Mouse (Mus musculus): ENCODE data around the gene Hoxd10. TPM values are rescaled to one million over a fixed set of nuclear protein-coding genes. Genes with fewer than 3 reads are reported as not detected.
A peak's percentile ranks its signal among the peaks of the same experiment; 100 is the strongest.

Gene Hoxd10
- polyA plus RNA-seq, 1 experiment from 2014 or later: not detected

DNA sequence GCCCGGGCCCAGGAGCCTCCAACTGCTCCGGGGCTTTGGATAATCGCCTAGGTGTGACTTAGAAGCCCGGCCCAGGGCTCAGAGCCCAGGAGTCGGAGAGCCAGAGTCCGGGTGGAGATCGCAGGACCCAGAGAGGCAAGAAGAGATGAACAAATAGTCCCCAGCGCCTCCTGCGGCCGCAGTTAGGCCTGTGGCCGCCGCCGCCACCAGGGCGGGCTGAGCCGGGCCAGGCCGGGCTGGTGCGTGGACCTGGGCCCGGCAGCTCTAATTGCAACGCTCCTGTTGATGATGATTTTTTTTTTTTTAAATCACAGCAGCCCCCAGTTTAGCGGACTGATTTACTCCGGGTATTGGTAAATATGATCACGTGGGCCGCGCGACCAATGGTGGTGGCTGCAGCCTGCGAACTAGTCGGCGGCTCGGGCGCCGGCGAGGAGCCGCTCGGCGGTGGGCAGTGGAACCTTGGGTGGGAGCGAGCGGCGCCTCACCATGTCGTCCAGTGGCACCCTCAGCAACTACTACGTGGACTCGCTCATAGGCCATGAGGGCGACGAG, 5.9 kb downstream of the Hoxd10 start, which contains the start of gene Hoxd9:
Hoxd9 (plus strand) TSS at position 161 of the 555 bp plus-strand sequence.
- ATAC-seq (ENCODE audit: low FRiP score) (peak; percentile 70), DNase-seq (ENCODE audit: low spot score) (no peak)
- H3K4me3 ChIP-seq (ENCODE audit: low read depth, low read length): peak within 1 kb of the TSS; percentile 30
- H3K9ac ChIP-seq (ENCODE audit: low read depth, low read length): no peak within 1 kb of the TSS
- H3K27ac ChIP-seq (ENCODE audit: low read depth, low read length): no peak within 1 kb of the TSS
- peaks cover 93% of the 10 kb centered on the region for H3K27me3 ChIP-seq (ENCODE audit: control insufficient read depth, insufficient read depth, low read length)
- H3K9me3 ChIP-seq (ENCODE audit: control insufficient read depth, low read length): no peaks in the 10 kb centered on the region
- peak within 1 kb of the TSS; percentile 39 for H3K4me2 ChIP-seq (replicated peaks; ENCODE audit: low read depth, low read length)
- peaks cover 7% of the 10 kb centered on the region for H3K4me1 ChIP-seq (replicated peaks; ENCODE audit: control insufficient read depth, insufficient read depth, low read length)
- under 1% methylated on average over 41 of the region's 43 CpGs for WGBS
- H3K36me3 ChIP-seq (ENCODE audit: control insufficient read depth, insufficient read depth, low read length): no peaks in the 10 kb centered on the region

GRCm38 (mm10) chr2:74698201-74699052, 6.7 kb downstream of the Hoxd10 start:
- Histone ChIP-seq H3K4me2 (replicated peaks; ENCODE audit: low read depth, low read length) (peak overlapping the region; percentile 39), H3K9me3 (ENCODE audit: control insufficient read depth, low read length) (no peaks in the 10 kb centered on the region), H3K27me3 (ENCODE audit: control insufficient read depth, insufficient read depth, low read length) (peaks cover 92% of the 10 kb centered on the region), H3K27ac (ENCODE audit: low read depth, low read length) (no peak overlapping the region), H3K4me3 (ENCODE audit: low read depth, low read length) (peak overlapping the region; percentile 30), H3K9ac (ENCODE audit: low read depth, low read length) (no peak overlapping the region), H3K4me1 (replicated peaks; ENCODE audit: control insufficient read depth, insufficient read depth, low read length) (peaks cover 7% of the 10 kb centered on the region), H3K36me3 (ENCODE audit: control insufficient read depth, insufficient read depth, low read length) (no peaks in the 10 kb centered on the region)
- under 1% methylated on average over 80 of the region's 86 CpGs for WGBS
- DNase-seq (ENCODE audit: low spot score): no peak
- peak; percentile 68 for ATAC-seq (ENCODE audit: low FRiP score)

GRCm38 (mm10) chr2:74699053-74699430, 7.3 kb downstream of the Hoxd10 start:
- H3K9ac ChIP-seq (ENCODE audit: low read depth, low read length): no peak overlapping the region
- peaks cover 92% of the 10 kb centered on the region for H3K27me3 ChIP-seq (ENCODE audit: control insufficient read depth, insufficient read depth, low read length)
- H3K4me3 ChIP-seq (ENCODE audit: low read depth, low read length): no peak overlapping the region
- H3K36me3 ChIP-seq (ENCODE audit: control insufficient read depth, insufficient read depth, low read length): no peaks in the 10 kb centered on the region
- no peaks in the 10 kb centered on the region for H3K9me3 ChIP-seq (ENCODE audit: control insufficient read depth, low read length)
- no peak overlapping the region for H3K4me2 ChIP-seq (replicated peaks; ENCODE audit: low read depth, low read length)
- WGBS: 2% methylated on average over 17 of the region's 17 CpGs
- ATAC-seq (ENCODE audit: low FRiP score) (no peak), DNase-seq (ENCODE audit: low spot score) (no peak)
- peaks cover 7% of the 10 kb centered on the region for H3K4me1 ChIP-seq (replicated peaks; ENCODE audit: control insufficient read depth, insufficient read depth, low read length)
- no peak overlapping the region for H3K27ac ChIP-seq (ENCODE audit: low read depth, low read length)

DNA sequence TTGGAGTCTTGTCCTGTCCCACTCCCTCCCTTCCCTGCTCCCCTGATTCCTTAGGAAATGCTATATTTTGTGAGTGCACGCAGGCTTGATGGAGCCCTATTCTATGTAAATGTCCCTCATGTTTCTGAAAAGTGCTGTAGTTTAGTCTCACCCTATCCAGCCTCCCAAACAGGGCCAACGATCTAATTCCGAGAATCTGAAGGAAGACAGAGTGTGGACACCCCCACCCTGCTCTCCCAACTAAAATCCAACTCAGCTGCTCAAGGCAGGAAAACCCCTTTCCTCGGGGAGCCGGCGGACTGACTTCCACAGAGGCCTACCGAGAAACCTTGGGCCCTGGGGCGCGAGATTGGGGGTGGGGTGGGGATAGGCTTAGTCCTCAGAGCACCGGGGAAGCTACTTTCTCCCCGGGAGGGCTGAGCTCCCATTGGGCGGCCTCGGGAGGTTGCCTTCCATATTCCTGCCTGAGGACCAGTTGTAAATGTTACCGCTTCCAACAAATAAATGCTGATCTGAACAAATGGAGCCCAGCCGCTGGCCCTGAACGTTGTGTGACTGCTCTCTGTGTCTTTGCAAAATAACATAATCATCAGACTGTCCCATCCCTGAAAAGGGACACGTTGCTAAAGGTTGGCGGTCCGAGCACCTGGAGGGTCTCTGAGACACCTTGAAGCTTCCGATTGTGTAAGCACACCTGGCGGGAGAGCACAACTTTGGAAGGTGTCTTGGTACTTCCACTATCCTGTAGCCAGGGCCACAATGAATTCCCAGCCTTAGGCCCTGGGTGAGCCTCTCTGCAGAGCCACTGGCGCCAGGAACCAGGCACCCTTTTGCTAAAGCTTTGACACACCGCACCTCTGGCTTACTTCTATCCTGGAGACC, 8.2 kb downstream of the Hoxd10 start:
- DNase-seq (ENCODE audit: low spot score) (no peak), ATAC-seq (ENCODE audit: low FRiP score) (no peak)
- WGBS: 2% methylated on average over 23 of the region's 23 CpGs
- no peak overlapping the region for H3K4me3 ChIP-seq (ENCODE audit: low read depth, low read length)
- H3K27me3 ChIP-seq (ENCODE audit: control insufficient read depth, insufficient read depth, low read length): peaks cover 92% of the 10 kb centered on the region
- H3K27ac ChIP-seq (ENCODE audit: low read depth, low read length): no peak overlapping the region
- H3K9ac ChIP-seq (ENCODE audit: low read depth, low read length): no peak overlapping the region
- H3K4me2 ChIP-seq (replicated peaks; ENCODE audit: low read depth, low read length): no peak overlapping the region
- no peaks in the 10 kb centered on the region for H3K36me3 ChIP-seq (ENCODE audit: control insufficient read depth, insufficient read depth, low read length)
- peaks cover 7% of the 10 kb centered on the region for H3K4me1 ChIP-seq (replicated peaks; ENCODE audit: control insufficient read depth, insufficient read depth, low read length)
- no peaks in the 10 kb centered on the region for H3K9me3 ChIP-seq (ENCODE audit: control insufficient read depth, low read length)

- H3K9ac ChIP-seq (ENCODE audit: low read depth, low read length): no peak overlapping the region
- H3K27ac ChIP-seq (ENCODE audit: low read depth, low read length): no peak overlapping the region
- no peak overlapping the region for H3K4me3 ChIP-seq (ENCODE audit: low read depth, low read length)
- H3K27me3 ChIP-seq (ENCODE audit: control insufficient read depth, insufficient read depth, low read length): peaks cover 92% of the 10 kb centered on the region
- peaks cover 10% of the 10 kb centered on the region for H3K4me1 ChIP-seq (replicated peaks; ENCODE audit: control insufficient read depth, insufficient read depth, low read length)
- DNase-seq (ENCODE audit: low spot score) (no peak), ATAC-seq (ENCODE audit: low FRiP score) (no peak)
- WGBS: 2% methylated on average over 22 of the region's 22 CpGs
- H3K4me2 ChIP-seq (replicated peaks; ENCODE audit: low read depth, low read length): no peak overlapping the region
- H3K9me3 ChIP-seq (ENCODE audit: control insufficient read depth, low read length): no peaks in the 10 kb centered on the region
- no peaks in the 10 kb centered on the region for H3K36me3 ChIP-seq (ENCODE audit: control insufficient read depth, insufficient read depth, low read length)
Observed at GRCm38 (mm10) chr2:74700546-74701112, 8.9 kb downstream of the Hoxd10 start.

DNA sequence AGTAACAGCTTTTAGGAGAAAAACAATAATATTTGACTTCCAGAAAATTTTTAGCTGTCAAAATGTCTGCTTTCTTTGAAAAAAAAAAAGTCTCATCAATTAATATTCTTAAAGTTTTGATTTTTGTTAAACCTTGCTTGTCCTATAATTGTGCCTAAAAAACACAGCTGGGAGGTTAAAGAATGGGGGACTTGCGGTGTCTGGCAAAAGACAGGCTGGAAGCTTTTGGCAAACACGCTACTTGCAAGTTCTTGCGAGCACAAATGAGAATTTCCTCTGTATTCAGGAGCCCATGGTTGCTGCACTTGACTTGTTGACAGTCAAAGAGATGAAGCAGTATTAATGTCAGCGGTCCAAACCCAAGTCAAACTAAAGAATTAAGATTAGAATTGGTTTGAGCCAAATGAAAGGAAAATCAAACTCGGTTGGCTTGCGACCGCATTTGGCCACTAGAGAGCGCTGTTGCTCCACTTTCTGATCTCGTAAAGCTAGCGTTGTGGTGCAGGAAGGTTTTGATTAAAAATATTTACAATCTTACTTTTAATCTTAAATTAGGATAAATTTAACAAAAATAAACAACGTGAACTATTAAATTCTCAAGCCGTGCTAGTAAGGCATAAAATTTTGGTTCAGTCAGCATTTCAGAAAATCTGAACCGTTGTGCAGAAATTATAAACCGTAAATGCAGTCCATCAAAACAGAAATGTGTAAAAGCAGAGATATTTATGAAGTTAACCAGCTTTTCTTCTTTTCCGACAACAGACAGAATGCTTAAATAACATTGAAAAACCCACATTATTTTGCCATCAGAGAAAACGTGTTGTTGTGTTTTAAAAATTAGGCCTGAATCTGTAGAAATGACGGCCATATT, 10.5 kb downstream of the Hoxd10 start:
- no peak overlapping the region for H3K9ac ChIP-seq (ENCODE audit: low read depth, low read length)
- H3K4me1 ChIP-seq (replicated peaks; ENCODE audit: control insufficient read depth, insufficient read depth, low read length): peaks cover 10% of the 10 kb centered on the region
- no peak overlapping the region for H3K4me2 ChIP-seq (replicated peaks; ENCODE audit: low read depth, low read length)
- ATAC-seq (ENCODE audit: low FRiP score) (no peak), DNase-seq (ENCODE audit: low spot score) (peak; percentile 94)
- H3K27me3 ChIP-seq (ENCODE audit: control insufficient read depth, insufficient read depth, low read length): peaks cover 89% of the 10 kb centered on the region
- no peaks in the 10 kb centered on the region for H3K9me3 ChIP-seq (ENCODE audit: control insufficient read depth, low read length)
- H3K27ac ChIP-seq (ENCODE audit: low read depth, low read length): no peak overlapping the region
- WGBS: 11% methylated on average over 17 of the region's 17 CpGs
- no peaks in the 10 kb centered on the region for H3K36me3 ChIP-seq (ENCODE audit: control insufficient read depth, insufficient read depth, low read length)
- no peak overlapping the region for H3K4me3 ChIP-seq (ENCODE audit: low read depth, low read length)

GRCm38 (mm10) chr2:74702820-74703219, 11.1 kb downstream of the Hoxd10 start:
- no peaks in the 10 kb centered on the region for H3K9me3 ChIP-seq (ENCODE audit: control insufficient read depth, low read length)
- DNase-seq (ENCODE audit: low spot score) (no peak), ATAC-seq (ENCODE audit: low FRiP score) (no peak)
- peaks cover 8% of the 10 kb centered on the region for H3K4me1 ChIP-seq (replicated peaks; ENCODE audit: control insufficient read depth, insufficient read depth, low read length)
- H3K4me2 ChIP-seq (replicated peaks; ENCODE audit: low read depth, low read length): no peak overlapping the region
- no peaks in the 10 kb centered on the region for H3K36me3 ChIP-seq (ENCODE audit: control insufficient read depth, insufficient read depth, low read length)
- no peak overlapping the region for H3K9ac ChIP-seq (ENCODE audit: low read depth, low read length)
- no peak overlapping the region for H3K4me3 ChIP-seq (ENCODE audit: low read depth, low read length)
- WGBS: 11% methylated on average over 6 of the region's 6 CpGs
- H3K27ac ChIP-seq (ENCODE audit: low read depth, low read length): no peak overlapping the region
- H3K27me3 ChIP-seq (ENCODE audit: control insufficient read depth, insufficient read depth, low read length): peaks cover 89% of the 10 kb centered on the region

GRCm38 (mm10) chr2:74703317-74703716, 11.6 kb downstream of the Hoxd10 start:
- H3K4me2 ChIP-seq (replicated peaks; ENCODE audit: low read depth, low read length): no peak overlapping the region
- no peaks in the 10 kb centered on the region for H3K36me3 ChIP-seq (ENCODE audit: control insufficient read depth, insufficient read depth, low read length)
- ATAC-seq (ENCODE audit: low FRiP score): no peak
- H3K4me1 ChIP-seq (replicated peaks; ENCODE audit: control insufficient read depth, insufficient read depth, low read length): peaks cover 5% of the 10 kb centered on the region
- no peak for DNase-seq (ENCODE audit: low spot score)
- WGBS: 2% methylated on average over 10 of the region's 10 CpGs
- peaks cover 89% of the 10 kb centered on the region for H3K27me3 ChIP-seq (ENCODE audit: control insufficient read depth, insufficient read depth, low read length)
- no peak overlapping the region for H3K9ac ChIP-seq (ENCODE audit: low read depth, low read length)
- no peak overlapping the region for H3K4me3 ChIP-seq (ENCODE audit: low read depth, low read length)
- no peak overlapping the region for H3K27ac ChIP-seq (ENCODE audit: low read depth, low read length)
- H3K9me3 ChIP-seq (ENCODE audit: control insufficient read depth, low read length): no peaks in the 10 kb centered on the region

Data from hindbrain, embryonic 11.5 days (tissue).